Mouse (Mus musculus): ENCODE results near the gene Azin2. TPM values are rescaled to one million over a fixed set of nuclear protein-coding genes. Genes with fewer than 3 reads are reported as not detected.

The Azin2 gene
- polyA plus RNA-seq, 1 experiment from 2014 or later = 16.9 TPM

Other genes starting within 250 kb of the Azin2 start
- gene A3galt2, start 207.1 kb downstream of the Azin2 start, polyA plus RNA-seq (2016; fragmentation: Nextera tagmentation; extraction: Ambion mirVana) = 0.56 and 0.59 TPM in 2 replicates
- gene Zfp362, start 156.4 kb downstream of the Azin2 start, polyA plus RNA-seq (2016; fragmentation: Nextera tagmentation; extraction: Ambion mirVana) = 43.5 and 45.9 TPM in 2 replicates
- gene Trim62, start 78.9 kb downstream of the Azin2 start, polyA plus RNA-seq (2016; fragmentation: Nextera tagmentation; extraction: Ambion mirVana) = 14.9 and 16.7 TPM in 2 replicates
- 136 and 138 TPM in 2 replicates for gene Ak2, start 29.5 kb upstream of the Azin2 start, polyA plus RNA-seq (2016; fragmentation: Nextera tagmentation; extraction: Ambion mirVana)
- 15.8 and 16.5 TPM in 2 replicates for gene Rnf19b, start 95.8 kb upstream of the Azin2 start, polyA plus RNA-seq (2016; fragmentation: Nextera tagmentation; extraction: Ambion mirVana)
- gene Tmem54, start 143.1 kb upstream of the Azin2 start, polyA plus RNA-seq (2016; fragmentation: Nextera tagmentation; extraction: Ambion mirVana) = 0.51 and 0.63 TPM in 2 replicates
- 3.6 and 4.0 TPM in 2 replicates for gene Hpca, start 159.6 kb upstream of the Azin2 start, polyA plus RNA-seq (2016; fragmentation: Nextera tagmentation; extraction: Ambion mirVana)
- 1.3 and 1.8 TPM in 2 replicates for gene Fndc5, start 174.6 kb upstream of the Azin2 start, polyA plus RNA-seq (2016; fragmentation: Nextera tagmentation; extraction: Ambion mirVana)
- gene S100pbp, start 227.3 kb upstream of the Azin2 start, polyA plus RNA-seq (2016; fragmentation: Nextera tagmentation; extraction: Ambion mirVana) = 28.4 and 31.3 TPM in 2 replicates
- gene Yars, start 227.3 kb upstream of the Azin2 start, polyA plus RNA-seq (2016; fragmentation: Nextera tagmentation; extraction: Ambion mirVana) = 104 and 108 TPM in 2 replicates